Mouse (Mus musculus) inflammation-experienced regulatory T-cells (primary cell): ENCODE results near the gene Olfr1150-ps1. TPM values are rescaled to one million over a fixed set of nuclear protein-coding genes. Genes with fewer than 3 reads are reported as not detected.

Experiments used
- polyA plus RNA-seq, 2 experiments: library from polyadenylated mRNA; unstranded; fragments of 100-300 nt; shearing (Covaris generic); gene quantifications; one replicate each; pipeline ENCODE4 v1.2.1; 2017

The Olfr1150-ps1 gene
- polyA plus RNA-seq = not detected

GRCm38 (mm10) chr2:87843693-87844092 is at the start of gene Olfr1150-ps1:
TSS of gene Olfr1150-ps1 (plus strand) at chr2:87843993.

GRCm38 (mm10) chr2:87800292-87800691 is 43.5 kb upstream of the Olfr1150-ps1 start, which contains the start of gene Olfr1143:
TSS of gene Olfr1143 (plus strand) at chr2:87800592.

GRCm38 (mm10) chr2:87809522-87809921 is 34.3 kb upstream of the Olfr1150-ps1 start, which contains the start of gene Olfr1145:
TSS of gene Olfr1145 (plus strand) at chr2:87809822.

GRCm38 (mm10) chr2:87830233-87830632 is 13.6 kb upstream of the Olfr1150-ps1 start, which contains the start of gene Olfr1148:
TSS of gene Olfr1148 (plus strand) at chr2:87830533.

GRCm38 (mm10) chr2:87855562-87855961 is 11.8 kb downstream of the Olfr1150-ps1 start, which contains the start of gene Olfr1151:
TSS of gene Olfr1151 (plus strand) at chr2:87855862.

GRCm38 (mm10) chr2:87866192-87866591 is 22.4 kb downstream of the Olfr1150-ps1 start, which contains the start of gene Olfr1152:
TSS of gene Olfr1152 (plus strand) at chr2:87866492.

GRCm38 (mm10) chr2:87894662-87895061 is 50.9 kb downstream of the Olfr1150-ps1 start, which contains the start of gene Olfr1153:
TSS of gene Olfr1153 (plus strand) at chr2:87894962.

Other genes starting within 250 kb of the Olfr1150-ps1 start
- not detected for gene Olfr1130, start 237.8 kb upstream of the Olfr1150-ps1 start, polyA plus RNA-seq
- gene Olfr1131, start 216.9 kb upstream of the Olfr1150-ps1 start, polyA plus RNA-seq = not detected
- not detected for gene Olfr1132, start 206.5 kb upstream of the Olfr1150-ps1 start, polyA plus RNA-seq
- not detected for gene Olfr1133, start 196.6 kb upstream of the Olfr1150-ps1 start, polyA plus RNA-seq
- gene Olfr1134, start 185.5 kb upstream of the Olfr1150-ps1 start, polyA plus RNA-seq = under 1 TPM; 0.19 to 0.22 TPM
- not detected for gene Olfr1135, start 170.3 kb upstream of the Olfr1150-ps1 start, polyA plus RNA-seq
- not detected for gene Olfr1136, start 150.0 kb upstream of the Olfr1150-ps1 start, polyA plus RNA-seq
- not detected for gene Olfr1137, start 130.8 kb upstream of the Olfr1150-ps1 start, polyA plus RNA-seq
- under 1 TPM in 1 of 2 experiments, not detected in 1; 0.40 TPM for gene Olfr1138, start 104.0 kb upstream of the Olfr1150-ps1 start, polyA plus RNA-seq
- not detected for gene Olfr1140, start 100.2 kb upstream of the Olfr1150-ps1 start, polyA plus RNA-seq
- gene Olfr1141, start 90.0 kb upstream of the Olfr1150-ps1 start, polyA plus RNA-seq = not detected
- under 1 TPM in 1 of 2 experiments, not detected in 1; 0.13 TPM for gene Olfr152, start 64.5 kb upstream of the Olfr1150-ps1 start, polyA plus RNA-seq
- under 1 TPM in 1 of 2 experiments, not detected in 1; 0.71 TPM for gene Olfr1143, start 43.4 kb upstream of the Olfr1150-ps1 start, polyA plus RNA-seq
- gene Olfr1145, start 34.2 kb upstream of the Olfr1150-ps1 start, polyA plus RNA-seq = not detected
- under 1 TPM in 1 of 2 experiments, not detected in 1; 0.81 TPM for gene Olfr1148, start 13.5 kb upstream of the Olfr1150-ps1 start, polyA plus RNA-seq
- gene Olfr1151, start 11.9 kb downstream of the Olfr1150-ps1 start, polyA plus RNA-seq = under 1 TPM; 0.20 to 0.82 TPM
- under 1 TPM; 0.08 to 0.44 TPM for gene Olfr1152, start 22.5 kb downstream of the Olfr1150-ps1 start, polyA plus RNA-seq
- gene Olfr1153, start 51.0 kb downstream of the Olfr1150-ps1 start, polyA plus RNA-seq = not detected
- not detected for gene Olfr1154, start 61.2 kb downstream of the Olfr1150-ps1 start, polyA plus RNA-seq
- gene Olfr1155, start 101.1 kb downstream of the Olfr1150-ps1 start, polyA plus RNA-seq = not detected
- under 1 TPM; 0.11 to 0.26 TPM for gene Olfr1156, start 109.1 kb downstream of the Olfr1150-ps1 start, polyA plus RNA-seq
- under 1 TPM in 1 of 2 experiments, not detected in 1; 0.18 TPM for gene Olfr1157, start 124.3 kb downstream of the Olfr1150-ps1 start, polyA plus RNA-seq
- gene Olfr74, start 130.7 kb downstream of the Olfr1150-ps1 start, polyA plus RNA-seq = under 1 TPM in 1 of 2 experiments, not detected in 1; 0.60 TPM
- gene Olfr1158, start 146.1 kb downstream of the Olfr1150-ps1 start, polyA plus RNA-seq = not detected
- under 1 TPM in 1 of 2 experiments, not detected in 1; 0.04 TPM for gene Olfr1160, start 164.3 kb downstream of the Olfr1150-ps1 start, polyA plus RNA-seq
- not detected for gene Olfr1161, start 178.8 kb downstream of the Olfr1150-ps1 start, polyA plus RNA-seq
- not detected for gene Olfr73, start 193.7 kb downstream of the Olfr1150-ps1 start, polyA plus RNA-seq
- under 1 TPM in 1 of 2 experiments, not detected in 1; 0.10 TPM for gene Olfr1162, start 207.1 kb downstream of the Olfr1150-ps1 start, polyA plus RNA-seq
- gene Olfr1163, start 227.8 kb downstream of the Olfr1150-ps1 start, polyA plus RNA-seq = under 1 TPM in 1 of 2 experiments, not detected in 1; 0.80 TPM
- not detected for gene Olfr1164, start 250.0 kb downstream of the Olfr1150-ps1 start, polyA plus RNA-seq